Mouse (Mus musculus): Measurements from ENCODE around the gene Cdc37l1. TPM values are rescaled to one million over a fixed set of nuclear protein-coding genes. Genes with fewer than 3 reads are reported as not detected.

Gene Cdc37l1
- total RNA-seq (2023): 10 to 100 TPM; 37.5 to 38.0 TPM

GRCm38 (mm10) chr19:28990194-28990589 lies at the start of gene Cdc37l1:
TSS of gene Cdc37l1 (plus strand) at chr19:28990352.

GRCm38 (mm10) chr19:28963842-28964551 lies 26.2 kb upstream of the Cdc37l1 start, which contains the start of gene Plpp6:
TSS of gene Plpp6 (plus strand) at chr19:28963953.

DNA sequence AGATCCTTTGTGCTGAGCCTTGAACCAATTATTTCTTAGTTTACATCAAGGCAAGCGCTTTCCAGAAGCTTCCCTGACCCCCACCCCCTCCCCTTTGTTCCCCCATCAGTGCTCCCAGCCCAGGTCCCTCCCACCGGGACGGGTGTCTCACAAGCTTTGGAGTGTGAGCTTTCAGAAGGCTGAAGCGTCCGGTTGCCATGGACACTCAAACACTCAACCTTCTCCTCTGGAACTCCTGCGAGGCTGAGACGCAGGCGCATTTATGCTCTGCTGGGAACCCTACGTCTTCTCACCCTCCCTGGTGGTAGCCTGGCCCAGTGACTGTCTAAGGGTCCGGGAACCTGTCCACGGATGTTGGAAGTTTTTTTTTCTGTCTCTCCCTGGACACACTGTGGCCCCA lies 22.5 kb upstream of the Cdc37l1 start, which contains the start of gene 4430402I18Rik:
Gene 4430402I18Rik (minus strand): TSS at position 149 of the 400 bp plus-strand sequence.

DNA sequence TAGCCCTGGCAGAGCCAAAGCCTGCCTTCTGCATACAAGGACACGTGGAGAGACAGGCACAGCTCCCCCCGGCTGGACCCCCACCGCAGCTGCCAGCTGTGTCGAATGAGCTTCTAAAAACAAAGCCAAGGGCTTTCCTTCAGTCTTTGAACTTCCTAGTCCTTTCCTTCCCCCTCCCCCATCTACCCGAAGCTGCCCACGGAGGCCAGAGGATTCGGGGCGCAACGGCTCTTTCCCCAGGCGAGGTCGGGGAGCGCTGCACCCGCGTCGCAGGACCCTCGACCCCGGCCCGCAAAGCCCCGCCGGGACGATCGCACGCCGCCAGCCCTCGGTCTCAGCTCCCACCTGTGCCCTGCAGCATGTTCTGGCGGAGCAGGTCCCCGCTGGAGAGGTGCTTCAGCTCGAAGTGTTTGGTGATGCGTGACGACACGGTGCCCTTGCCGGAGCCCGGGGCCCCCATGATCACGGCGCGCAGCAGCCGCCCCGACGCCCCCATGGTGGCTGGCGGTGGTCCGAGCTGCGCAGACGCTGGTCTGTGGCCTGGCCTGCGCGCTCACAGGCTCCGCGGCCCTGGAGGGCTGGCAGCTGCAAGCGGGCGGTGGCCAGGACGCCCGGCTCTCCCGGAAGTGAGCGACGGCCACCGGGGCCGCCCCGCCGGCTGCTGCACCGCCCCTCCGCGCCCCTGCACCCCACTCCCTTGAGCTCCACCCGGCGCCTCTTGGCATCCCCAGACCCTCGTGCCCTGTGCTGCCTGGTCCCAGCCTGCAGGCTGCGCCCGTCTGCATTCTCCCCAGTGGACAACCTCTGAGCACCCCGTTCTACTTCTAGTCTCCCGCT lies 57.4 kb downstream of the Cdc37l1 start, which contains the start of gene Ak3:
Gene Ak3 (minus strand): TSS at position 628 of the 837 bp plus-strand sequence.

Other genes starting within 250 kb of the Cdc37l1 start
- not detected for gene Slc1a1, start 155.3 kb upstream of the Cdc37l1 start, total RNA-seq (2023)
- 1 to 10 TPM; 7.3 to 7.6 TPM for gene Plpp6, start 26.4 kb upstream of the Cdc37l1 start, total RNA-seq (2023)
- under 1 TPM in 1 of 2 experiments, not detected in 1; 0.33 TPM for gene 4430402I18Rik, start 22.6 kb upstream of the Cdc37l1 start, total RNA-seq (2023)
- gene Ak3, start 57.6 kb downstream of the Cdc37l1 start, total RNA-seq (2023): 10 to 100 TPM; 12.6 to 13.5 TPM
- 1 to 10 TPM; 6.4 to 8.4 TPM for gene Rcl1, start 111.0 kb downstream of the Cdc37l1 start, total RNA-seq (2023)